Mouse (Mus musculus) hindbrain, embryonic 13.5 days (tissue): ENCODE results near the gene Etv5. TPM values are rescaled to one million over a fixed set of nuclear protein-coding genes. Genes with fewer than 3 reads are reported as not detected.
A peak's percentile ranks its signal among the peaks of the same experiment; 100 is the strongest.
"Not testable (repeated sequence)": the region's sequence is repeated elsewhere in the genome, so short reads cannot be mapped to it uniquely, and the experiment has no call there.

Experiments used
- ATAC-seq: fragments of 200-750 bp; cut with Nextera tagmentation; 2 replicates; pipeline ENCODE4 v1.8.0; 2017; ENCODE audit warnings: moderate TSS enrichment; ENCODE audit not compliant: low FRiP score
- H3K27ac ChIP-seq: fragments of 300-500 bp; sonication (generic); 2 replicates; pipeline ENCODE4 v1.5.1; 2015; ENCODE audit warnings: inconsistent platforms, mild to moderate bottlenecking, moderate library complexity
- H3K27me3 ChIP-seq: fragments of 300-500 bp; sonication (generic); 2 replicates; pipeline ENCODE4 v1.6.1; 2015; ENCODE audit warnings: mild to moderate bottlenecking, inconsistent platforms
- H3K36me3 ChIP-seq: fragments of 300-500 bp; sonication (generic); 2 replicates; pipeline ENCODE4 v1.6.1; 2015; ENCODE audit warnings: mild to moderate bottlenecking, inconsistent platforms
- H3K4me1 ChIP-seq: fragments of 300-500 bp; sonication (generic); replicated peaks from 2 replicates; pipeline ENCODE4 v1.6.1; 2015; ENCODE audit warnings: inconsistent platforms
- H3K4me2 ChIP-seq: fragments of 300-500 bp; sonication (generic); 2 replicates; pipeline ENCODE4 v1.6.1; 2015; ENCODE audit warnings: inconsistent platforms, mild to moderate bottlenecking, moderate library complexity
- H3K4me3 ChIP-seq: fragments of 300-500 bp; sonication (generic); 2 replicates; pipeline ENCODE4 v1.5.1; 2015; ENCODE audit warnings: mild to moderate bottlenecking, inconsistent platforms
- H3K9ac ChIP-seq: fragments of 300-500 bp; sonication (generic); 2 replicates; pipeline ENCODE4 v1.6.1; 2015; ENCODE audit warnings: mild to moderate bottlenecking, inconsistent platforms
- H3K9me3 ChIP-seq: fragments of 300-500 bp; sonication (generic); 2 replicates; pipeline ENCODE4 v1.6.1; 2016; ENCODE audit warnings: inconsistent platforms
- WGBS: fragments of 180-500 bp; shearing (Covaris S2); methylation state at CpG from one replicate; pipeline ENCODE4 v1.1.7; 2015; 5-methylcytosine and 5-hydroxymethylcytosine counted together
- polyA plus RNA-seq: library from polyadenylated mRNA; unstranded; fragments of >200 nt; fragmentation: Nextera tagmentation; extraction: Ambion mirVana; gene quantifications from 2 replicates; pipeline ENCODE4 v1.2.1, GENCODE M21; 2015

The Etv5 gene
- polyA plus RNA-seq, 1 experiment from 2014 or later: 18.9 TPM

DNA sequence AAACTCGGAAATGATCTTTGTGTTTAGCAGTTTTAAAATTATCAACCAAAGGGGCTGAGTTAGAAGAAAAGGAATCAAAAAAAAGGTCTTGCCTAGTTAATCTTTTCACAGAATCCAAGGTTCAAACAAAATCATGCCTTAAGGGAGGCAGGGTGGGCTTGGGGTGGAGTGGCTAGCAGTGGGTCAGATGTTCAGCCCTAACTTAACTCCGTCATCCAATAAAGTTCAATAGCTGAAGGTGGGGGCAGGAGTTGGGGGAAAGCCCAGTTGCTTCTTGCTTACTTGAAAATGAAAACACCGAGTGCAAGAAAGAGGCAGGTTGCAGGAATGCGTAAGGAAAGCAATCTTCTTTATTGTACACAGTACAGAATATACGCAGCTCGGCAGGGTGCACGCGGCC, 58.5 kb downstream of the Etv5 start:
- no peak for ATAC-seq
- Histone ChIP-seq H3K36me3 (no peaks in the 10 kb centered on the region), H3K27me3 (no peaks in the 10 kb centered on the region), H3K4me1 (peaks cover 9% of the 10 kb centered on the region; the same call in 1 of the 2 replicates), H3K27ac (no peak overlapping the region), H3K4me3 (no peak overlapping the region), H3K9ac (no peak overlapping the region), H3K9me3 (no peaks in the 10 kb centered on the region), H3K4me2 (no peak overlapping the region)
- WGBS: 85% methylated on average over 8 of the region's 8 CpGs

DNA sequence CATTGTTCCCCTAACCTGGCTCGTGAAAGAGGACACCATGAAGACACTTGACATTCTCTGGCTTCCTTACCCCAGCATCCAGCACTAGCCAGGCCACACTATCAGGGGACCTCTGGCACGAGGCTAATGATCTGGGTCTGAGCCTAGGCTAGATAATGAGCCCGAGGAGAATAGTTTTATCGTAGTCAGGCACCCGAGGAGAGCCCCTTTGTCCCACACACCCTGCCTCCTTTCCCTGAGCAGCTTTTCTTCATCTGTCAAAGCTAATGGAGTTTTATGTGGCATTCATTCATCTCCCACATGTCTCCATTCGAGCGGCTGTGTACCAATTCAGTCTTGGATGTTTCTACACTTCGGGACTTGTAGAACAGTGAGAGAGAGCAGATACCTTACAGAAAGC, 59.5 kb downstream of the Etv5 start:
- no peaks in the 10 kb centered on the region for H3K36me3 ChIP-seq
- H3K4me2 ChIP-seq: no peak overlapping the region
- ATAC-seq: 0 out of 2 replicates have a peak, but pooled peaks have one; percentile 28
- no peaks in the 10 kb centered on the region for H3K27me3 ChIP-seq
- WGBS: 15% methylated on average over 8 of the region's 8 CpGs
- no peak overlapping the region for H3K9ac ChIP-seq
- peaks cover 9% of the 10 kb centered on the region; the same call in 1 of the 2 replicates for H3K4me1 ChIP-seq
- H3K9me3 ChIP-seq: no peaks in the 10 kb centered on the region
- no peak overlapping the region for H3K27ac ChIP-seq
- no peak overlapping the region for H3K4me3 ChIP-seq

DNA sequence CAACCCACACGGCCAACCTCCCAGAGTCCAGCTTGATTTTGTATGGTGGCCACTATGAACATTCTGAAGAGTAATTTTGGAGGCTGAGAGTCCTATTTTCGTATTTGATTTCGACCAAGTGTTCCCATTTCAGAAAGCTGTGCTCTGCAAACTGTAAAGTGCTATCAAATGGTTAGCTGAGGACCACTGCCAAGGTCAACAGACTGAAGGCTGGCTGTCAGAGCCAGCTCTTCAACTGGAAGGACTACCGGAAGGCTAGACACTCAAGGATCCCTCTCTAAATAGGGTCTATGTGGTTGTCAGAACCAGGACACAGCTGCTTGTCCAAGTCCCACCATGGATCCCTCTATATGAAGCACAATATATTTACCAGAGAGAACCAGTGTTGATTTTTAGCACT, 60.2 kb downstream of the Etv5 start:
- no peaks in the 10 kb centered on the region for H3K9me3 ChIP-seq
- no peak for ATAC-seq
- WGBS: 93% methylated on average over 4 of the region's 4 CpGs

DNA sequence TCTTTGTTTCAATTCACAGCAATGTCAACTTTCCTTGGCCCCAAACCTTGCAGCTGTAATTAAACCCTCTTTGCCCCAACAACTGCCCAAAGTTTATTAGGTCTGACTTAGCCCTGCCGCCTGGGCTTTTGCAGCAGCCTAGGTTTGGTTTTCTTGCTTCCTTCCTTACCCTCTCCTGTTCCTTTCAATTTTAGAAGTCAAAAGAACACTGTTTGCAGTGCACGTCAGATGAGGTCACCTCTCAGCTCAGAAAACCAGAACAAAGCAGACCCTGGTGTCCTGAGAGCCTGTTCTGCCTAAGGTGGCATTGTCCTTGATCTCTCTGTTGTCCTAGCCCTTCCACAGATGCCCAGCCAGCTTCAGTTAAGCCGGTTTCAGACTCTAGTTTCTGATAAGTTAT, 61.8 kb downstream of the Etv5 start:
- Histone ChIP-seq H3K27ac (no peak overlapping the region), H3K4me3 (no peak overlapping the region), H3K36me3 (no peaks in the 10 kb centered on the region), H3K9ac (no peak overlapping the region), H3K4me2 (no peak overlapping the region), H3K4me1 (peaks cover 11% of the 10 kb centered on the region), H3K27me3 (no peaks in the 10 kb centered on the region), H3K9me3 (no peaks in the 10 kb centered on the region)
- ATAC-seq: no peak
- WGBS: 66% methylated on average over 3 of the region's 3 CpGs

More for the DNA sequence above, 60.2 kb downstream of the Etv5 start:
- Histone ChIP-seq H3K4me3 (no peak overlapping the region), H3K4me1 (peaks cover 9% of the 10 kb centered on the region; the same call in 1 of the 2 replicates), H3K9ac (no peak overlapping the region), H3K4me2 (no peak overlapping the region), H3K36me3 (no peaks in the 10 kb centered on the region), H3K27ac (no peak overlapping the region), H3K27me3 (no peaks in the 10 kb centered on the region)

DNA sequence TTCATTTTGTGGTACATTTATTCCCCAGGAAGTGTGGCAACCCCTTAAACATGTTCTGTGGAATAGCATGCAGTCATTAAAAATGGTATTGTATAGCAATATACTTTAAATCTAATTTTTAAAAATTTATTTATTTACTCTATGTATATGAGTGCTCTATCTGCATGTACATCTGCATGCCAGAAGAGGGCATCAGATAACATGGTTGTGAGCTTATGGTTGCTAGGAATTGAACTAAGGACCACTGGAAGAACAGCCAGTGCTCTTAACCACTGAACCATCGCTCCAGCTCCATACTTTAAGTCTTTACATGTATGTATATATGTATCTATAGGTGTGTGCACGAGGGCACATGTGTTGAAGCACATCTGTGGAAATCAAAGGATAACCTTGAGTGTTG, 64.6 kb downstream of the Etv5 start:
- no peak for ATAC-seq
- Histone ChIP-seq H3K27me3 (no peaks in the 10 kb centered on the region), H3K4me2 (no peak overlapping the region), H3K9ac (no peak overlapping the region), H3K36me3 (no peaks in the 10 kb centered on the region), H3K9me3 (no peaks in the 10 kb centered on the region), H3K27ac (no peak overlapping the region), H3K4me1 (peaks cover 7% of the 10 kb centered on the region), H3K4me3 (no peak overlapping the region)
- 79% methylated on average over 2 of the region's 2 CpGs for WGBS

DNA sequence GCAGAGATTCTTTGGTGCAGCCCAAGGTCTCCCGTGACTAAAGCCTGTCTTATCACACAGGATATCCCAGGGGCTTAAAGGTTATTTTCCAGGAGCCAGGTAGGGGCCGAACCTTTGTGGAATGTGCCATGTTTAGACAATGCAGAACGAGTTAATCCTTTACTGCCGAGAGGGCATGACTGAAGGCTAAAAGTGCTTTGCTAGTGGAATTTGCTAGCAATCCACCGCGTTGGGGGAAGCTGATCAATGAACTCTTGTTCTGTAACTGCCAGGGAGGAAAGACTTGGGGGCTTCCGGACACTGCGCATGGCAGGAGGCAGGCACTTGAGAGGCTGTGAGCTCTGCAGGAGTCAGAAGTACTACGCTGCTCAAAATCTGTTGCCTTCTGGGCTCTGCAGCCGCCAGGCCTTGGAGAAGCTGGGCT, 66.8 kb downstream of the Etv5 start:
- WGBS: 35% methylated on average over 10 of the region's 10 CpGs
- Histone ChIP-seq H3K9ac (no peak overlapping the region), H3K4me1 (peaks cover 5% of the 10 kb centered on the region; the same call in 1 of the 2 replicates), H3K27me3 (no peaks in the 10 kb centered on the region), H3K36me3 (no peaks in the 10 kb centered on the region), H3K4me2 (no peak overlapping the region), H3K27ac (no peak overlapping the region), H3K4me3 (no peak overlapping the region), H3K9me3 (no peaks in the 10 kb centered on the region)
- ATAC-seq: no peak

DNA sequence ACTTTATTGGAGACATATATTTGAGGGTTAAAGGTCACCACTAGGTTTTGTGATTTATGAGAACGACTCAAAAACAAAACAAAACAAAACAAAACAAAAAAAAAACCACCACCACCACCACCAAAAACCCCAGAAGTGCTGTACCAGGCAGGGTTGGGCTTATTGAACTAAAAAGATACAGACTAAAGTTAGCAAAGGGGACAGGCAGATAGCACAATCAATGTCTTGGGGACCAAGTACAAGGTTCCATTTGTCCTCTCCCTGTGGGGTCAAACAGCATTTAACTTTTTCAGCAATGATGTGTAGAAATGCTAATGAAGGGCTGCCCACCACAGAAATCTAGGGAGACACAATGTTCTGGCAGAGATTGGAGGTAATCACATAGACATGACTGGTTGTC, 67.3 kb downstream of the Etv5 start:
- WGBS: 57% methylated on average over 1 of the region's 1 CpGs
- H3K27me3 ChIP-seq: no peaks in the 10 kb centered on the region
- peaks cover 5% of the 10 kb centered on the region; the same call in 1 of the 2 replicates for H3K4me1 ChIP-seq
- H3K9ac ChIP-seq: no peak overlapping the region
- no peak overlapping the region for H3K4me2 ChIP-seq
- no peak overlapping the region for H3K4me3 ChIP-seq
- no peak overlapping the region for H3K27ac ChIP-seq
- ATAC-seq: no peak
- H3K36me3 ChIP-seq: no peaks in the 10 kb centered on the region
- no peaks in the 10 kb centered on the region for H3K9me3 ChIP-seq

DNA sequence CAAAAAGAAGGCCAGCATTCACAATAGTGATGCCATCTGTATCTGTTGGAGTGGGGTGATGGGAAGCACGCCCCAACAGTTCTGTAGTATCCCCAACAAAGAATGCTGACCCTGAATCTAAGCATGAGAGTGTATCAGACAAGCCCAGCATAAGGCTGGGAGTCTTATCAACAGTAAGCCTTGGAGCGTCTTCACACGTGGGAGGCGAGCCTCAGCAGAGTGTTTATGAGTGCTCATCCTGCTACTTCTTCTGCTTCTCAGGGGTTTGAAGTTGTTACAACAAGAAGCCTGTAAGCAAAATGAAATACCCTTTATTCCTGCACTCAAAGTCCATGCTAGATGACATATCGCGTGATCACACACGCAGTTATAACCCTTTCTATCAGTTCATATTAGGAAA, 72.4 kb downstream of the Etv5 start:
- Histone ChIP-seq H3K4me1 (no peaks in the 10 kb centered on the region), H3K27ac (no peak overlapping the region), H3K4me3 (no peak overlapping the region), H3K36me3 (no peaks in the 10 kb centered on the region), H3K9ac (no peak overlapping the region), H3K9me3 (no peaks in the 10 kb centered on the region), H3K27me3 (no peaks in the 10 kb centered on the region), H3K4me2 (no peak overlapping the region)
- no peak for ATAC-seq
- 94% methylated on average over 7 of the region's 7 CpGs for WGBS

DNA sequence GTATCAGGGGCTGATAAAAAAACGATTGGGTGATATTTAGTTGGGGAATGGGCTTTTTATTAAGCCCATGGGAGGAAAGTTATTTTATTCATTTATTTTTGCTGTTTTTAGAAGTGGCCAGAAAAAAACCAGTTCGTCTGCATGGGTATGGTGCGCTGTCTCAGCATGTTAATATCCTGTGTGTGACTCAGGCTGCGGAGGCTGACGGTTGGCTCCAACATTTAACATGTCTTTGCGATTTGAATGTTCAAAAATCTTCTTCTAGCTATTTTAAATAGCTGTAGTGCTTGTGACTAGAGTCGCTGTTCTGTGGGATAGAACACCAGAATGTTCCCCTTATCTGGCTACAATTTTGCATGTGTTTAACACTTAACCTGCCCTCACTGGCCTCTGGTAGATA, 73.5 kb downstream of the Etv5 start:
- no peaks in the 10 kb centered on the region for H3K4me1 ChIP-seq
- H3K36me3 ChIP-seq: no peaks in the 10 kb centered on the region
- 87% methylated on average over 7 of the region's 7 CpGs for WGBS
- no peaks in the 10 kb centered on the region for H3K9me3 ChIP-seq
- no peak overlapping the region for H3K4me3 ChIP-seq
- no peak overlapping the region for H3K27ac ChIP-seq
- no peaks in the 10 kb centered on the region for H3K27me3 ChIP-seq
- no peak for ATAC-seq
- no peak overlapping the region for H3K4me2 ChIP-seq
- no peak overlapping the region for H3K9ac ChIP-seq

DNA sequence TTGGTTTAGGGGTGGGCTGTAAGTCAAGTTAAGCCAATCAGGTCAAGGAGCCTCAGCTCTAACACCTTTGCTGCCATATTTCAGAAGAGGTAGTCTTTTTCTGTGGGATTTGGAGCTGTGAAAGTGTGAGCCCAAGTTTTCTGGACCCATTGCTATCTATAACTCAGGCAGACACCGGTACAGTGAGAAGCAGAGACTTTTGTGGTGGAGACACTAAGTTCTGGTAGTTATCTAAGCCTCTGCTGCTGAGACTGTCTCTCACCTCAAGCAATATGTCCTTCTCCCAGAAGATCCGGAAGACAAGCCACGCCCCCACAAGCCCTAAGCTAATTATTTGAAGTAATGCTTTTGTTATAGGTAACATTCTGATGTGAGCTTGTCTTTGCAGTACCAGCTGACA, 73.9 kb downstream of the Etv5 start:
- Histone ChIP-seq H3K4me3 (no peak overlapping the region), H3K9me3 (no peaks in the 10 kb centered on the region; the same call in 1 of the 2 replicates), H3K4me1 (no peaks in the 10 kb centered on the region), H3K27ac (no peak overlapping the region), H3K9ac (no peak overlapping the region), H3K36me3 (no peaks in the 10 kb centered on the region), H3K4me2 (no peak overlapping the region), H3K27me3 (no peaks in the 10 kb centered on the region)
- WGBS: 72% methylated on average over 3 of the region's 3 CpGs
- ATAC-seq: no peak

DNA sequence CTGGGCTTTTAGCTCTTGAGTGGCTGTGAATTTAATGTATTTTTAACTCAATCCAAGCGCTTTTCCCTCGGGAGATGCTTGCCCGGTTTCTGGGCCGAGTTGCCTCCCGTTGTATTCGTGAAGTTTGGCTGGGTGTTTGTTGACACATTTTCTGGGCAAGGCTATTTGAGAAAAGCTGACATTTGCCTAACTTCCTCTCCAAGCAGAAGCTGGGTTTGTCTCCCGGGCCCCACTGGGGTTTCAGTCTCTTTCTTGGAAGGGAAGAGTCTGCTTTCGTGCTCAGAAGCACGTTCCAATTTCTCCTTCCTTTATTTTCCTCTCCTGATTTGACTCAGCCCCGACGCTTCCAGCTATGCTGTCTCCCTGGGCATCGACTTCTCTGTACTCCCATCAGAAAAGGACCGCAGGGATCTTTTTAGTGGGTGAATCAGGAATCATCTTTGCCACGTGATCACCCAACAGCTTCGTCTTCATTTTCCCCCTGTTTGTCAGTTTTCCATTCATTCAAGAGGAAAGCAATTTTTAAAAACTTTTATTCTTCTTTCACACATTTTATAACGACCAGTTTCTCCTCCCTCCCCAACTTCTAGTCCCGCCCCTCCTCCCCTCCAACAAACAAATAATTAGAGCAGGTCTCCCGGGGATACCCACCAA, 80.7 kb downstream of the Etv5 start:
- WGBS: 29% methylated on average over 18 of the region's 18 CpGs
- no peak overlapping the region for H3K27ac ChIP-seq
- H3K9ac ChIP-seq: no peak overlapping the region
- H3K4me2 ChIP-seq: peak overlapping the region; percentile 34
- H3K36me3 ChIP-seq: no peaks in the 10 kb centered on the region
- H3K9me3 ChIP-seq: no peaks in the 10 kb centered on the region; the same call in 1 of the 2 replicates
- H3K27me3 ChIP-seq: no peaks in the 10 kb centered on the region
- H3K4me1 ChIP-seq: peaks cover 6% of the 10 kb centered on the region; the same call in 1 of the 2 replicates
- no peak for ATAC-seq
- no peak overlapping the region for H3K4me3 ChIP-seq

DNA sequence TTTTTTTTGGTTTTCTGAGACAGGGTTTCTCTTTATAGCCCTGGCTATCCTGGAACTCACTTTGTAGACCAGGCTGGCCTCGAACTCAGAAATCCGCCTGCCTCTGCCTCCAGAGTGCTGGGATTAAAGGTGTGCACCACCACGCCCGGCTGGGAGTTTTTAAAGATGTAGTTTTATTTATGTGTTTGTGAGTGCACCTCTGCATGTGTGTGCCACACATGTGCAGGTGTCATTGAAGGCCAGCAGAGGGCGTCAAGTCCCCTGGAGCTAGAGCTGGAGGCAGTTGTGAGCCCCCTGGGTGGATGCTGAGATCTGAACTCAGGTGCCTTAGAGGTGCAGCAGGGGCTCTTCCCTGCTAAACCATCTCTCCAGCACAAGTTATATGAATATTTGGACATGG, 85.3 kb downstream of the Etv5 start:
- not testable (repeated sequence) for H3K4me2 ChIP-seq, H3K36me3 ChIP-seq, ATAC-seq, H3K9me3 ChIP-seq, H3K4me1 ChIP-seq, H3K4me3 ChIP-seq, H3K27ac ChIP-seq, H3K9ac ChIP-seq, H3K27me3 ChIP-seq
- 96% methylated on average over 5 of the region's 5 CpGs for WGBS

DNA sequence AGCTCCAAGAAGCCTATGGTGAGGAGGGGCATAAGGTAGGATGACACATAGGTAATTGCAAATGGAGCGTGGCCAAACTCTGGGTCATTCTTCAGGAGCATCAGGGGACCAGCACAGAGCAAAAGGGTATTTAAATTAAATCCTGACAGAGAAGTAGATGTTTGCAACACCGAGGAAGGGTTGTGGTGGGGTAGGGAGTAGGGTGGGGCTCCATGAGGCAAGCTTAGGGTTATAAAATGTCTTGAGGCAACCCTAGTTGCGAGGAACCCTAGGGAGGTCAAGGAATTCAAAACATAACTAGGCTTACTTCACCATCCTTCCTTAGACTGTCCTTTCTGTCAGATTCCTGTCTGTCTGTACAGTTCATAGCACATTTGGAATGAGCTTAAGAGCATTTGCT, 85.9 kb downstream of the Etv5 start:
- no peak overlapping the region for H3K4me3 ChIP-seq
- H3K27me3 ChIP-seq: no peaks in the 10 kb centered on the region
- no peaks in the 10 kb centered on the region for H3K9me3 ChIP-seq
- 84% methylated on average over 3 of the region's 3 CpGs for WGBS
- ATAC-seq: no peak
- H3K36me3 ChIP-seq: no peaks in the 10 kb centered on the region
- no peaks in the 10 kb centered on the region for H3K4me1 ChIP-seq
- no peak overlapping the region for H3K9ac ChIP-seq
- no peak overlapping the region for H3K27ac ChIP-seq
- H3K4me2 ChIP-seq: no peak overlapping the region
